Mouse (Mus musculus) regulatory T cell (primary cell): ENCODE results near the gene Vwa5b2.

Experiments
- in situ Hi-C: fragments of 300-600 bp; cut with MboI, MseI; formaldehyde crosslinking; loops from one replicate; pipeline ENCODE4 v1.15.1; 2025; ENCODE audit warnings: high pct_unique_total_duplicates

The Vwa5b2 gene

GRCm38 (mm10) chr16:20589366-20589938, at the start of gene Vwa5b2:
TSS of gene Vwa5b2 (plus strand) at chr16:20589471.
- in situ Hi-C loops, result loop anchor here (10.0 kb wide), 1 partner anchor 155 kb away; no protein-coding TSS in a partner anchor

GRCm38 (mm10) chr16:20539649-20540048, 49.6 kb upstream of the Vwa5b2 start:
- in situ Hi-C loops, result loop anchor here (5.0 to 10.0 kb wide), 4 partner anchors 42 to 1735 kb away; partner anchors contain the start of genes Alg3, Eef1akmt4, Eif2b5 and Gm49333

- in situ Hi-C loops, result loop anchor here (5.0 to 10.0 kb wide), 3 partner anchors 43 to 1734 kb away; partner anchors contain the start of gene Eif2b5
Measured at GRCm38 (mm10) chr16:20540438-20540837, 48.8 kb upstream of the Vwa5b2 start.

GRCm38 (mm10) chr16:20545696-20546095, 43.6 kb upstream of the Vwa5b2 start:
- in situ Hi-C loops, result loop anchor here (10.0 kb wide), 2 partner anchors 129 to 1729 kb away; no protein-coding TSS in a partner anchor

GRCm38 (mm10) chr16:20547423-20547822, 41.8 kb upstream of the Vwa5b2 start:
- in situ Hi-C loops, result loop anchor here (10.0 kb wide), 2 partner anchors 127 to 1727 kb away; no protein-coding TSS in a partner anchor

GRCm38 (mm10) chr16:20548096-20548948, 40.9 kb upstream of the Vwa5b2 start, which contains the start of gene Abcf3:
TSS of gene Abcf3 (plus strand) at chr16:20548577.
- in situ Hi-C loops, result loop anchor here (10.0 kb wide), 2 partner anchors 126 to 1726 kb away; no protein-coding TSS in a partner anchor

GRCm38 (mm10) chr16:20549161-20549560, 40.1 kb upstream of the Vwa5b2 start:
- in situ Hi-C loops, result loop anchor here (10.0 kb wide), 2 partner anchors 126 to 1726 kb away; no protein-coding TSS in a partner anchor

- in situ Hi-C loops, result no loop called here
Measured at GRCm38 (mm10) chr16:20551691-20552090, 37.6 kb upstream of the Vwa5b2 start.

GRCm38 (mm10) chr16:20552594-20552993, 36.7 kb upstream of the Vwa5b2 start:
- in situ Hi-C loops, result no loop called here

- in situ Hi-C loops, result no loop called here
Measured at GRCm38 (mm10) chr16:20555000-20555399, 34.3 kb upstream of the Vwa5b2 start.

GRCm38 (mm10) chr16:20557381-20557780, 31.9 kb upstream of the Vwa5b2 start:
- in situ Hi-C loops, result no loop called here

GRCm38 (mm10) chr16:20565075-20565474, 24.2 kb upstream of the Vwa5b2 start:
- in situ Hi-C loops, result no loop called here

GRCm38 (mm10) chr16:20589939-20590679, 838 bp downstream of the Vwa5b2 start:
- in situ Hi-C loops, result loop anchor here (10.0 kb wide), 1 partner anchor 155 kb away; no protein-coding TSS in a partner anchor

GRCm38 (mm10) chr16:20590680-20591038, 1.4 kb downstream of the Vwa5b2 start:
- in situ Hi-C loops, result no loop called here

- in situ Hi-C loops, result no loop called here
Measured at GRCm38 (mm10) chr16:20591076-20591705, 1.9 kb downstream of the Vwa5b2 start.

GRCm38 (mm10) chr16:20595060-20595673, 5.9 kb downstream of the Vwa5b2 start:
- in situ Hi-C loops, result no loop called here

GRCm38 (mm10) chr16:20595737-20596136, 6.5 kb downstream of the Vwa5b2 start:
- in situ Hi-C loops, result no loop called here

- in situ Hi-C loops, result no loop called here
Measured at GRCm38 (mm10) chr16:20596687-20597441, 7.6 kb downstream of the Vwa5b2 start.

GRCm38 (mm10) chr16:20600511-20600910, 11.2 kb downstream of the Vwa5b2 start:
- in situ Hi-C loops, result no loop called here

GRCm38 (mm10) chr16:20604705-20605104, 15.4 kb downstream of the Vwa5b2 start:
- in situ Hi-C loops, result loop anchor here (5.0 kb wide), 1 partner anchor 42 kb away; no protein-coding TSS in a partner anchor
